Mouse (Mus musculus): Measurements from ENCODE around the gene Acp4. TPM values are rescaled to one million over a fixed set of nuclear protein-coding genes. Genes with fewer than 3 reads are reported as not detected.
"Not testable (repeated sequence)": the region's sequence is repeated elsewhere in the genome, so short reads cannot be mapped to it uniquely, and the experiment has no call there.

Acp4 gene
- not detected for total RNA-seq (2021)
- long read RNA-seq, experiment 1, result 0 reads
- long read RNA-seq, experiment 2, result 0 reads

DNA sequence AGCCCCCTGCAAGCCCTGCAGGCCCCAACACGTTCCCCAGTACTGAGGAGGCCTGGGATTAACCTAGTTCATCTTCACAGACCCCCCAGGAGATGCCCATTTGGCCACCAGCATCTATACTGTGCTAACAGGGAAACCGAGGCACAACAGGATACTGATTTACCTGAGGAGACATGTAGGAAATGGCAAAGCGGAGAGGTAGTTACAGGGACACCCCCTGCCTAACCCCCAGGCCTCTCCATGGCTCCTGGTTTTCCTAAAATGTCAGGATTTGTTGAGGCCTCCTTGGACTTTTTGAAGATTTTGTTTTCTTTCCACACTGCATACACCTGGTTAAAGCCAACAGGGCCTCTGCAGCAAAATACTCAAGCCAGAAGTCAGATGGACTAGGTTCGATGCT lies at the start of gene Acp4:
Acp4 (minus strand) TSS at position 101 of the 400 bp plus-strand sequence.
- no peak for DNase-seq
- intact Hi-C loops (cut with DNase I), result no loop called here

DNA sequence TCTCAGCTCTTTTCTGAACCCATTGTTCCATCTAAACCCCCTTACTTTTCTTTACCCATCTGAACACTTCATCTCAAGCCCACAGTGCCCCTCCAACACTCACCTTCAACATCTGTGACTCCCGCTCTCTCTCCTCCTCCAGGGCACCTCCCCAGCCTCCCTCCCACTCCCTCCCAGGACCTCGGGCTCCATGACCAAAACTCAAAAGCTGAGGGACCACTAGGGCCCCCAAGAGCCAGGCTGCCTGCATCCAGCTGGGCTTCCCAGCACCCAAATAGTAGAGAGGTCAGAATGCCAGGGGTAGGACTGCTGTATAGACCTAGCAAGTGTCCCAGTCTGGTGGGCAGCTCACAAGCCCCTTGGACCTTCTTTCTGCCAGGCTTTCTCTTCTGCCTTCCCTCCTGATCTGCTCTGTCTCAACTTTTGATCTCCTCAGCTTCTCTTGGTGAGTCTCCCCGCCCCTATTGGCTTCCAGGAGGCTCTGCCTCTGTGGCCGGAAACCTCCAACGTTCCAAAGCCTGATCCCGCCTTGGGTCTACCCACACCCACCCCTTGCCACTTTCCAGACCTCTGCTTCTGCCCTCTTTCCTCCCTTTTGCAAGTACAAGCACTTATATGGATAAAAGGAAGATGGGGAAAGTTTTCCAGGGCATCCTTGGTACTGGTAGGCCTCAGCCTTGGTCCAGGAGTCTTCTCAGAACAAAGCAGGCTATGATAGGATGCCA lies 49.5 kb upstream of the Acp4 start, which contains the start of gene Clec11a:
Clec11a (minus strand) TSS at position 387 of the 725 bp plus-strand sequence.
- intact Hi-C loops (cut with DNase I), result loop anchor here (5.0 kb wide), 1 partner anchor 46 kb away; no protein-coding TSS in a partner anchor
- no peak for DNase-seq

- no peak for DNase-seq
- intact Hi-C loops (cut with DNase I), result loop anchor here (2.0 to 5.0 kb wide), 2 partner anchors 43 to 47 kb away; no protein-coding TSS in a partner anchor
These were observed 48.5 kb upstream of the Acp4 start for GRCm38 (mm10) chr7:44305686-44306085.

DNA sequence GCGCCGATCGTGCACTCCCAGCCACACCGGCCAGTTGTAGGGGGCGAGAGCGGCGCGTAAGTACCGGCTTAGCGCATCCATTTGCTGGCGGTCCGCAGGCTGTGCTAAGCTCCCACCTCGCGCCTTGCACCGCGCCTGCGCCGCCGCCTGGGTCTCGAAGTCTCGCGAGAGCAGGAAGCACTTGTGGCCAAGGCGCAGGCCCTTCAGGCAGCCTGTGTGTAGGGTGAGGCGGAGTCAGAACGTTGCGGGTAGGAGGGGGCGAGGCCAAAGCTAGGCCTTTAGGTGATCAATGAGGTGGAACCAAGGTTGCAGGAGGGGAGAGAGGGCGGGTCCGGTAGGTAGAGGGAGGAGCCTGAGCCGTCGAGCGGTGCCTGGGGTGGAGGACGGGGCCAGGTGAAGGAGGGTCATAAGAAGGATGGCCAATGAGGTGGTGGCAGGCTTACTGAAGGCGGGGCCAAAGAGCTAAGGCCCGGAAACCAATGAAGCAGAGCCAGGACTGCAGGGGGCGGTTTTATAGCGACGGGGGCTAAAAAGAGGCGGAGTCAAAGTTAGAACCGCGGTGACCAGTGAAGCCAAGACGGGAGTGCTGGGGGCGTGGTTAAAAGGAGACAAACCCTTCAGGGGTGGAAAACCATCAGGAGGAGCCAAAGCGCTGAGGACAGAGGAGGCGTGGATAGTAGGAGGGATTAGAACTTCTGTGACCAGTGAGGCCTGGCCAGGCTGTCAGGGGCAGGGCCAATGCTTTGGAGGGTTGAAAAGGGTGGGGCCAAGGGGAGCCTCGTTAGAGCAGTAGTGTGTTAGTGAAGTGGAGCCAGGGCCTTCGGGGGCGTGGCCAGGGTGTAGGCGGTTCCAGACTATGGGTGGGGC lies 47.8 kb upstream of the Acp4 start:
- intact Hi-C loops (cut with DNase I), result loop anchor here (2.0 to 5.0 kb wide), 2 partner anchors 42 to 47 kb away; no protein-coding TSS in a partner anchor

DNA sequence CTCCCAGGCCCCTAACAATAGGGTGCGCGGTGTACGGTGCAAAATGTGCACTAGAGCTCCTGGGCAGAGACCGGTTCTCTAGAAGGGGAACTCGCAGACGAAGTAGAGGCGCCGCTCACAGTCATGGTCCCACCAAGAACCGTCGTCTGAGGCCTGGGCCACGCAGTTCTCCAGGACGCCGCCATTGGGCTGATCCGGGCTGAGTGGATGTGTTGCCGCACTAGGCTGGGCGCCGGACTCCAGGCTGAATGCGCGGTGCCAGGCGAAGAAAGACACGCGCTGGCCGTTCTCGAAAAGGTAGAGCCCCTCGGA lies 47.2 kb upstream of the Acp4 start:
- DNase-seq, result no peak
- intact Hi-C loops (cut with DNase I), result loop anchor here (2.0 kb wide), 1 partner anchor 42 kb away; no protein-coding TSS in a partner anchor

More for the DNA sequence above, 47.8 kb upstream of the Acp4 start:
- DNase-seq, result peak; percentile 94 to 96

DNA sequence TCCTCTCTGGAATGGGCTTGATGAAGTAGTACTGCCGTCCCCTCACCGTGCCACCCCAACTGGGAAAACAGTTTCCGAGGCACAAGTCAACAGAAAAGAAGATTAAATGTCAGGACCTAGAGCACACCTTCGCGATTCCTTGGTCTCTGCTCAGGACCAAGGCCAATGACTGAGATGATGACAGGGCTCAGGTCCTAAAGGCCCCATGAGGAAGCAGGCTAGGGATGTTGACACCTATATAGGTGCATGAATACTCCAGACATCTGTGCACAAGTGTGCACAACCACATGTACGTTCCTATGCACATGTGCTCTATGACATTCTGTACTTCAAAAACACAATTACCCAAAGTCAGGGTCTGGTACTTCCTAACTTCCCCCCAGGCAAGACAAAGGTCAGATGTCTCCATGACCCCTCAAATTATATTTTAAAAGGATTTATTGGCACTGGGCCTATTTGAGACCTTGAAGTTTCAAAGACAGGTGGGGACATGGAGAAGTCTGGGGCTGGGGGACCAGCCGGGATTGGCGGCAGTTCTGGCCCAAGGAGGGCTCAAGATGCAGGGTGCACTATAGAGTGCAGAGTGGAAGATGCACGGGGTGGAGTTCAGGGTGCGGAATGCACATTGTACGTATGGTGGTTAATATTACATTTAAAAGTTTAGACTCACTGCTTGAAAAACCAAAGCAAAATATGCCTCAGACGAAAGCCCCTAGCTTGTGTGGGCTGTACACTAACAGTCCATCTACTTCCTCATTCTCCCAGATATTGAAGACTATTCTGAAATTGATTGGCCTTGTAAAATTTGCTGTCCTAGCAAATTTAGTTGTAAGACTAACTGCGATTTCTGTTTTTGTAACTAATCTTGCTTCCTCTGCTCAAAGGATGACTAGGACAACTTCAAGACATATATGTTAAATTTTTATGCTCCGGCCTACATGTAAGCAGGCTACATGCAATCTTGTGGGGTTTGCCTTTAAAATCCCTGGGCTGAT lies 46.5 kb upstream of the Acp4 start:
- no peak for DNase-seq
- intact Hi-C loops (cut with DNase I), result loop anchor here (2.0 kb wide), 1 partner anchor 41 kb away; no protein-coding TSS in a partner anchor

GRCm38 (mm10) chr7:44297501-44297900 lies 40.3 kb upstream of the Acp4 start:
- DNase-seq; intact Hi-C loops (cut with DNase I): not testable (repeated sequence)

DNA sequence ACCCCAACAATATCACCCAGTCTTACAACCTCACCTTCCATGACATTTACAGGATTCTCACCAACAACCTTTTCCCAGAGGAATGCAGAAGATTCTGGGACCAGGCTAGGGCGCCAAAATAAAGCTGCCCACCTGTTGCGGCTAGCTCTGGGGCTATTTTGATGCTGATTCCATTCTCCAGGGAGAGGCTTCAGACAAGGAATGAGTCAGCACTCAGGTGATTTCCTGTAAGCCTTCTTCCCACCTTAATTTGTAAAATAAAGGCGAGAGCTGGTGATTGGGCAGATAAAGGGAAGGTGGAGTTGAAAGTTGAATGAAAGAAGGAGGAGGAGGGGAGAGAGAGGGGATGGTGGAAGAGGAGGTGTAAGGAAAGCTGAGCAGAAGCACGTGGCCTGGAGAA lies 34.2 kb upstream of the Acp4 start:
- intact Hi-C loops (cut with DNase I), result no loop called here
- DNase-seq, result no peak

GRCm38 (mm10) chr7:44290986-44291385 lies 33.8 kb upstream of the Acp4 start:
- no peak for DNase-seq
- intact Hi-C loops (cut with DNase I), result no loop called here

GRCm38 (mm10) chr7:44287760-44288159 lies 30.6 kb upstream of the Acp4 start:
- intact Hi-C loops (cut with DNase I), result no loop called here
- no peak for DNase-seq

DNA sequence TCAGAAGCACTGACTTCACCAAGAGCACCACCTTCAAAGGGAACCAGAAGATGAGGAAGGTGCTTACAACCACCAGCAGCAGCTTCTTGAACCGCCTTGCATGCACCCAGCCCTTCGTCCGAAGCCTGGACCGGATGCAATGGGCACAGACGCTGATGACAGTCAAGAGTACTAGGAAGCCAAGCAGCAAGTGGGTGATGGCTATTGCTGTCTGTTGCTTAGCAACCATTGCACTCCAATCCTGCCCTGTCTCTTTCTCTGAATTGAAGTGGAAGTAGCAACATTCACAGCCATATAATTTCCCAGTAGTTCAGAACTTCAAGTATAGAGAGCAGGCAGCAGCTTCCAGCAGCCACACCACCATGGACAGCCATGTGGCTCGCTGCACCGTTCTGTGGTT lies 24.4 kb upstream of the Acp4 start:
- intact Hi-C loops (cut with DNase I), result no loop called here
- DNase-seq, result no peak

DNA sequence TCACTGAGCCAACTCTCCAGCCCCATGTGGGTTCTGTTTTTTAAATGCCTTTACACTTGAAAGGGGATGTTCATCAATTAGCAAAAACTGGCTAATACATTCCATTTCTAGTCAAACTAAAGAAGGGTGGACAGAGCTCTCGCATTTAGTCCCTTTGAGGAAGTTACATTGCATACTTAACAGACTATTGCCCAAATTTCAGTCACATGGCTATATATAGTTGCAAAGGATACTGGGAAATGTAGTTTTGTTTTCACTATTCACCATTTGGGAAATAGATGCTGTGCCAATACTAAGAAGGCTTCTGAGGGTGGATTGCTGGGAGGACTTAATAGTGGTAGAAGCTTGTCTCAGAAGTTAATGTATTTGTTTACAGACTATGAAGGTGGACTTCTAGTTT lies 23.8 kb upstream of the Acp4 start:
- intact Hi-C loops (cut with DNase I), result no loop called here

GRCm38 (mm10) chr7:44277250-44277622 lies 20.1 kb upstream of the Acp4 start:
- no peak for DNase-seq
- intact Hi-C loops (cut with DNase I), result no loop called here

More for the DNA sequence above, 23.8 kb upstream of the Acp4 start:
- no peak for DNase-seq

DNA sequence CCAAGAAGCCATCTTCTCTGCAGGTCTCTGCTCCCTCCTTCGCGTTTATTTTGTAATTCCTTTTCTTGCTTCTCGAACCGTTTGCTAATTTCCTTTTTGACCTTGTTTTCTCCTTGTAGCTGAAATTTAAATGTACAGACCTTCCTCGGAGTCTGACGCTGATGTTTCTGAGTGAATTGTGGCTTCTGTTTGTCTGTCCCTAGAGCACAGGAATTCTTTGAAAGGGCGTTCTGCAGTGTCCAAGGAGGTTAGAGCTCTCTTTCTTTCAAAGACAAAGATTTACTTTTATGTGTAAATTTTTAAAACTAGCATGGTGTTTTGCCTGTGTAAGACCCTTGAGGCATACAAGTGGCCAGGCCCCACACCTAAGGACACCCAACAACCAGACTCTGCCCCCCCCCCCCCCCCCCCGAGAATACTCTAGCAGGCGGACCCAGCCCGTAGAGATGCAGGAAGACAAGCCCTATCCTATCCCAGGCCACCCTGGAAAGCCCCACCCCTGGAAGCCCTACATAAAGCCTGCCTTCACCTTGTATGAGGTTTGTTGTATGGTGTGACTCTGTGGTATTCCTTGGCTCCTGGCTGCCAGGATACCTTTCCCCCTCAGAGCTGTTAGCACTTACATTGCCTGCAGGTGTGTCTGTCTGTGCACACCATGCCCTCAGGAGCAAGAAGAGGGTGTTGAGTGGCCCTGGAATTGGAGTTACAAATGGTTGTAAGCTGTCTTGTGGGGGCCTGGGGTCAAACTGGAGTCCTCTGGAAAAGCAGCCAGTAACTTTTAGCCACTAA lies 19.5 kb upstream of the Acp4 start:
- no peak for DNase-seq
- intact Hi-C loops (cut with DNase I), result no loop called here

DNA sequence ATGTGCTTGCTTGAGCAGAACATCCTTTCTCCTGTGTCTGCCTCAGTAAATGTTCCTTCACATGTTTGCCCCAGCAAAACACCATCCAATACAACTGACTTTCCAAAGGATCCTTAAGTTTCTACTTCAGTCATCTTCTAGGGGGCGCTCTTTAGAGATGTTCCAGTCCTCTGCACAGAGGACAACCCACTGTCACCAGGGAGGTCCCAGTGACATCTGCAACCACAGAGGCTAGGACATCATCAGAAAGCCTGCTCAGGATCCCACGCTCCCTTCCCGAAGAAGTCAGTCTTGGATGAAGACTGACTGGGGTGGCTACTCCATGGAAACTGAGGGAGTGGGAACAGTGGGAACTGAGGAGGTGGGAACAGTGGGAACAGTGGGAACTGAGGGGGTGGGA lies 18.4 kb upstream of the Acp4 start:
- intact Hi-C loops (cut with DNase I), result no loop called here
- DNase-seq, result no peak

DNA sequence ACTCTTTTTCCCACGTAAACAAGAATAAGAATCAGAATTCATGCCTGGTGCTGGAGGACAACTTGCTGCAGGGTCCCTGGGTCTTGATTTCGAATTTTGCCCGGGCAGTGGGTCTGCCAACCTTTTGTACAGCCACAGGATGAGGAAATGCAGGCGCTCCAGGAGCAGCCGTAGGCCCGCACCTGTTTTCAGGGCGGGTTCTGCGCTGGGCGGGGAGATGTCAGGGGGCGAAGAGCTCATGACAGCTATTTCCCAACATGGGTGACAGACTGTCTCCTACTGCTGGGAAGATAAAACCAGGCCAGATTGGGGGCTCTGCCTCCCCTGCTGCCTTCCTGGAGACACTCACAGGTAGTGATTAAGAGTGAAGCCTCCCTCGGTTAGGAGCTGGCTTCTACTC lies 16.9 kb upstream of the Acp4 start:
- intact Hi-C loops (cut with DNase I), result no loop called here
- no peak for DNase-seq

GRCm38 (mm10) chr7:44273446-44273845 lies 16.3 kb upstream of the Acp4 start:
- intact Hi-C loops (cut with DNase I), result no loop called here
- DNase-seq, result no peak

DNA sequence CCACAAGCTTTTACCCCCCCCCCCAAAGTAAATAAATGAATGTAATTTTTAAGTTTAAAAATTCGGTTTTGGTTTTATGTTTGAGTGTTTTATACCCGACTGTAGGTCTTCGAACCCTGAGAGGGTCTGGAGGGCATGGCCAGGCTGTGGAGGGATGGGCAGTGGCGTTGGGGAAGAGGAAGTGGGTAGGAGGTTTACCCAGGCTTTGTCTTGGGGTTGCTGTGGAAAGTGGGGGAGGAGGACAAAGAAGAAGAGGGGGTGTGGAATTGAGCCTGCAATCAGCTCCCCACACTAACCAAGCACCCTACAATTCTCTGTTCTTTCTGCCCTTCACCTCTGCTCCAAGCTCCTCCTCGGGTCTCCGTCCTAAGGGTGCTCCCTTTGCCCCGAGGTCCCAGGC lies 15.4 kb upstream of the Acp4 start:
- intact Hi-C loops (cut with DNase I), result no loop called here
- no peak for DNase-seq

- intact Hi-C loops (cut with DNase I), result no loop called here
- DNase-seq, result no peak
These were observed 14.1 kb upstream of the Acp4 start for GRCm38 (mm10) chr7:44271309-44271708.
